Mouse (Mus musculus): ENCODE data around the gene Smug1.

- TF ChIP-seq EP300 (IDR thresholded peaks at IDR 0.05; ENCODE audit: low read depth) (no peak), CTCF (IDR thresholded peaks at IDR 0.05; ENCODE audit: low read depth) (no peak)
These were observed 3.5 kb downstream of the Smug1 start for GRCm38 (mm10) chr15:103163182-103163919.
